Mouse (Mus musculus) heart, adult 2 months (tissue): ENCODE data around the gene Naip2. TPM values are rescaled to one million over a fixed set of nuclear protein-coding genes. Genes with fewer than 3 reads are reported as not detected.

Experiments used
- DNase-seq, 2 experiments: peaks; one replicate each; pipeline ENCODE4 v3.0.0; 2021
- H3K27ac ChIP-seq: fragments of 200-600 bp; 2 replicates; pipeline ENCODE4 v1.8.1; 2022
- H3K27me3 ChIP-seq: fragments of 200-500 bp; 2 replicates; pipeline ENCODE4 v1.6.1; 2012; ENCODE audit warnings: mild to moderate bottlenecking, low read length, inconsistent platforms, mixed read lengths; ENCODE audit not compliant: control insufficient read depth, insufficient read depth
- H3K36me3 ChIP-seq: fragments of 200-500 bp; 2 replicates; pipeline ENCODE4 v1.6.1; 2012; ENCODE audit warnings: low read length, inconsistent platforms; ENCODE audit not compliant: control insufficient read depth, insufficient read depth
- H3K4me1 ChIP-seq: fragments of 200-500 bp; 2 replicates; pipeline ENCODE4 v1.6.1; 2011; ENCODE audit warnings: low read length; ENCODE audit not compliant: control insufficient read depth, insufficient read depth
- H3K4me3 ChIP-seq: fragments of 200-600 bp; 2 replicates; pipeline ENCODE4 v1.8.1; 2022
- H3K79me2 ChIP-seq: fragments of 200-500 bp; replicated peaks from 2 replicates; pipeline ENCODE4 v1.6.1; 2012; ENCODE audit warnings: mild to moderate bottlenecking, inconsistent platforms, low read length, moderate library complexity, mixed read lengths; ENCODE audit not compliant: control insufficient read depth, insufficient read depth
- H3K9ac ChIP-seq: fragments of 200-500 bp; 2 replicates; pipeline ENCODE4 v1.6.1; 2012; ENCODE audit warnings: low read depth, mild to moderate bottlenecking, control low read depth, inconsistent platforms, low read length, mixed read lengths
- CTCF ChIP-seq: fragments of 200-600 bp; IDR thresholded peaks from 2 replicates; pipeline ENCODE4 v1.8.1; 2022; ENCODE audit warnings: antibody characterized with exemption, mild to moderate bottlenecking, moderate library complexity
- EP300 ChIP-seq: fragments of 200-500 bp; IDR thresholded peaks from 2 replicates; pipeline ENCODE4 v1.6.1; 2011; ENCODE audit warnings: low read depth, low read length, control low read depth; ENCODE audit not compliant: insufficient read depth
- POLR2A ChIP-seq: fragments of 200-500 bp; IDR thresholded peaks from 2 replicates; pipeline ENCODE4 v1.6.1; 2011; ENCODE audit warnings: mild to moderate bottlenecking, low read depth, low read length, control low read depth; ENCODE audit not compliant: insufficient read depth
- WGBS: fragments of 180-500 bp; shearing (Covaris S2); methylation state at CpG from one replicate; pipeline ENCODE4 v1.1.7; 2018; 5-methylcytosine and 5-hydroxymethylcytosine counted together
- intact Hi-C: fragments of 180-260 bp; cut with DNase I; formaldehyde crosslinking; loops from one replicate; pipeline ENCODE4 v1.15.1; 2025
- polyA plus RNA-seq: library from polyadenylated mRNA; depleted of rRNA; stranded (reverse); fragments of >200 nt; gene quantifications from 2 replicates; pipeline ENCODE4 v1.2.3, GENCODE M21; 2012
- total RNA-seq, 2 experiments: library from RNA; stranded (reverse); gene quantifications; 2 replicates each; pipeline ENCODE4 v1.2.3; 2021

Gene Naip2
- total and polyA plus RNA-seq, 3 experiments, result 0.57 to 0.59 (median 0.57) TPM

GRCm38 (mm10) chr13:100156624-100157023 is 45.3 kb downstream of the Naip2 start:
- H3K79me2 ChIP-seq, result no peaks in the 10 kb centered on the region
- H3K4me3 ChIP-seq, result no peak overlapping the region
- no peak for DNase-seq
- no peaks in the 10 kb centered on the region for H3K36me3 ChIP-seq
- H3K4me1 ChIP-seq, result no peaks in the 10 kb centered on the region
- WGBS, result 82% methylated on average over 3 of the region's 3 CpGs
- no peak overlapping the region for H3K9ac ChIP-seq
- intact Hi-C loops, result no loop called here
- TF ChIP-seq CTCF (no peak), EP300 (no peak), POLR2A (no peak)
- H3K27me3 ChIP-seq, result no peaks in the 10 kb centered on the region
- no peak overlapping the region for H3K27ac ChIP-seq

- no peaks in the 10 kb centered on the region for H3K36me3 ChIP-seq
- no peak overlapping the region for H3K27ac ChIP-seq
- H3K4me1 ChIP-seq, result no peaks in the 10 kb centered on the region
- no peak overlapping the region for H3K9ac ChIP-seq
- DNase-seq, result peak in 1 of 2 experiments; percentile 11
- TF ChIP-seq POLR2A, result no peak
- no peak for TF ChIP-seq CTCF
- no peaks in the 10 kb centered on the region for H3K27me3 ChIP-seq
- no peak overlapping the region for H3K4me3 ChIP-seq
- intact Hi-C loops, result no loop called here
- WGBS, result 48% methylated on average over 1 of the region's 1 CpGs
- no peaks in the 10 kb centered on the region for H3K79me2 ChIP-seq
Measured at GRCm38 (mm10) chr13:100152659-100153058, 49.2 kb downstream of the Naip2 start.

- Histone ChIP-seq H3K4me1 (no peaks in the 10 kb centered on the region), H3K27ac (no peak overlapping the region), H3K4me3 (no peak overlapping the region), H3K79me2 (no peaks in the 10 kb centered on the region), H3K27me3 (no peaks in the 10 kb centered on the region), H3K36me3 (no peaks in the 10 kb centered on the region), H3K9ac (no peak overlapping the region)
- DNase-seq, result no peak
- intact Hi-C loops, result no loop called here
- 53% methylated on average over 8 of the region's 8 CpGs for WGBS
- TF ChIP-seq POLR2A, result no peak
- no peak for TF ChIP-seq EP300
- no peak for TF ChIP-seq CTCF
Measured at GRCm38 (mm10) chr13:100141646-100142314, 60.1 kb downstream of the Naip2 start.

- peak overlapping the region; percentile 97 for H3K4me3 ChIP-seq
- H3K79me2 ChIP-seq, result peaks cover 2% of the 10 kb centered on the region; the same call in 1 of the 2 replicates
- intact Hi-C loops, result loop anchor here (2.0 to 10.0 kb wide), 2 partner anchors 20 to 370 kb away; partner anchors contain the start of genes Bdp1 and Gtf2h2
- peaks cover 4% of the 10 kb centered on the region for H3K4me1 ChIP-seq
- no peaks in the 10 kb centered on the region for H3K27me3 ChIP-seq
- no peaks in the 10 kb centered on the region for H3K36me3 ChIP-seq
- H3K9ac ChIP-seq, result peak overlapping the region; percentile 98
- DNase-seq, result no peak
- peak overlapping the region; percentile 71; the same call in 1 of the 2 replicates for H3K27ac ChIP-seq
- TF ChIP-seq EP300 (no peak), CTCF (no peak), POLR2A (no peak)
- WGBS, result 2% methylated on average over 10 of the region's 10 CpGs
Measured at GRCm38 (mm10) chr13:100125258-100125643, 76.6 kb downstream of the Naip2 start.

- DNase-seq, result peak; percentile 95 to 97
- peak within 1 kb of the TSS; percentile 98 for H3K9ac ChIP-seq
- intact Hi-C loops, result loop anchor here (2.0 to 10.0 kb wide), 3 partner anchors 20 to 528 kb away; partner anchors contain the start of genes Ak6, Bdp1, Gtf2h2 and Rad17
Measured at GRCm38 (mm10) chr13:100124423-100125257, 77.3 kb downstream of the Naip2 start, which contains the start of gene Smn1. TSS of gene Smn1 (plus strand) at chr13:100124852.

GRCm38 (mm10) chr13:100123970-100124369 is 77.9 kb downstream of the Naip2 start:
- no peaks in the 10 kb centered on the region for H3K36me3 ChIP-seq
- DNase-seq, result no peak
- no peak overlapping the region for H3K27ac ChIP-seq
- peaks cover 4% of the 10 kb centered on the region for H3K4me1 ChIP-seq
- no peaks in the 10 kb centered on the region for H3K27me3 ChIP-seq
- peaks cover 2% of the 10 kb centered on the region; the same call in 1 of the 2 replicates for H3K79me2 ChIP-seq
- WGBS, result 88% methylated on average over 3 of the region's 3 CpGs
- intact Hi-C loops, result loop anchor here (2.0 to 10.0 kb wide), 3 partner anchors 19 to 528 kb away; partner anchors contain the start of genes Ak6, Bdp1, Gtf2h2 and Rad17
- peak overlapping the region; percentile 97; the same call in 1 of the 2 replicates for H3K4me3 ChIP-seq
- no peak overlapping the region for H3K9ac ChIP-seq
- no peak for TF ChIP-seq POLR2A
- no peak for TF ChIP-seq CTCF
- TF ChIP-seq EP300, result no peak

More at GRCm38 (mm10) chr13:100124423-100125257, 77.3 kb downstream of the Naip2 start, which contains the start of gene Smn1:
- peaks cover 2% of the 10 kb centered on the region; the same call in 1 of the 2 replicates for H3K79me2 ChIP-seq
- peaks cover 4% of the 10 kb centered on the region for H3K4me1 ChIP-seq
- H3K27me3 ChIP-seq, result no peaks in the 10 kb centered on the region
- peak within 1 kb of the TSS; percentile 71 for H3K27ac ChIP-seq
- WGBS, result 4% methylated on average over 42 of the region's 42 CpGs
- TF ChIP-seq EP300, result peak; percentile 74; the same call in 1 of the 2 replicates
- TF ChIP-seq POLR2A, result peak; percentile 82
- no peak for TF ChIP-seq CTCF
- H3K36me3 ChIP-seq, result no peaks in the 10 kb centered on the region
- peak within 1 kb of the TSS; percentile 97 for H3K4me3 ChIP-seq
